Mouse (Mus musculus) thymus, postnatal 0 days (tissue): Measurements from ENCODE around the gene Tdg. TPM values are rescaled to one million over a fixed set of nuclear protein-coding genes. Genes with fewer than 3 reads are reported as not detected.
A peak's percentile ranks its signal among the peaks of the same experiment; 100 is the strongest.
"Not testable (repeated sequence)": the region's sequence is repeated elsewhere in the genome, so short reads cannot be mapped to it uniquely, and the experiment has no call there.

ENCODE experiments used
- DNase-seq: peaks from one replicate; pipeline ENCODE4 v3.0.0-alpha.2; 2015; ENCODE audit warnings: low spot score
- polyA plus RNA-seq: library from polyadenylated mRNA; unstranded; fragments of >200 nt; fragmentation: Nextera tagmentation; extraction: Ambion mirVana; gene quantifications from 2 replicates; pipeline ENCODE4 v1.2.1, GENCODE M21; 2015

Gene Tdg
- polyA plus RNA-seq: 119 TPM in 2 replicates

GRCm38 (mm10) chr10:82629586-82630255 is at the start of gene Tdg:
Gene Tdg (plus strand): TSS chr10:82629828.
- DNase-seq: peak; percentile 96

- DNase-seq: not testable (repeated sequence)
Observed at GRCm38 (mm10) chr10:82589673-82590072, 40.0 kb upstream of the Tdg start.

DNA sequence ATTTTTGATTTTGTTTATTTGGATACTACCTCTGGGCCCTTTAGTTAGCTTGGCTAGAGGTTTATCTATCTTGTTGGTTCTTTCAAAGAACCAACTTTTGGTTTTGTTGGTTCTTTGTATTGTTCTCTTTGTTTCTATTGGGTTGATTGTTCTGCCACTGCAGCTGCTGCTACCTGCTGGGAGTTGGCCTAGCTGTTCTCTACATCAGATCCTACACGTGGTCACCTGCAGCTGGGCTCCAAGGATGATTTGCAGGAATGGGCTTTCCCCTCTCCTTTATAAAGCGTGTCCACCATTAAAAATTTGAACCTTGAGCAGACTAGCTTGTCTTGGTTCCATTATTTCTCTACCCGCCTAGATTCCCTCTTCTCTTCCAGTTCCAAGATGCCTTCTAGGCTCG is 35.2 kb upstream of the Tdg start:
- DNase-seq: not testable (repeated sequence)

DNA sequence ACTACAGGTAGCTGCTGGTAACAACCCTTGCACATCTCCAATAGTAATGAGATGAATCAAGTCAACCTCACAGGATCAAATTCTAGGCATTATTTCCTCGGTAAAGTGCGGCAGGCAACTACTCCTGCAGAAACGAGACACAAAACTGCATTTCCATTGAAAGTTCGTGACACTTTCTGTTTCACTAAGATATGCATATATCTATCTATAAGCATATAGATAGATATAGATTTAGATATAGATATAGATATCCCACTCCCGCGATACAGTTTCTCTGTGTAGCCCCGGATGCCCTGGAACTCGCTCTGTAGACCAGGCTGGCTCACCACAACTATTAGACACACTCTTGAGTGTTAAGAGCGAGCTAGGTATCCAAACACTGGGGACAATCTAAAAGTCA is 7.4 kb upstream of the Tdg start:
- peak; percentile 7 for DNase-seq

GRCm38 (mm10) chr10:82622671-82623552 is 6.7 kb upstream of the Tdg start, which contains the start of gene 1190007I07Rik:
Gene 1190007I07Rik (minus strand): TSS chr10:82623228.
- DNase-seq: peak; percentile 91

- not testable (repeated sequence) for DNase-seq
Observed at GRCm38 (mm10) chr10:82623553-82623932, 6.1 kb upstream of the Tdg start.

DNA sequence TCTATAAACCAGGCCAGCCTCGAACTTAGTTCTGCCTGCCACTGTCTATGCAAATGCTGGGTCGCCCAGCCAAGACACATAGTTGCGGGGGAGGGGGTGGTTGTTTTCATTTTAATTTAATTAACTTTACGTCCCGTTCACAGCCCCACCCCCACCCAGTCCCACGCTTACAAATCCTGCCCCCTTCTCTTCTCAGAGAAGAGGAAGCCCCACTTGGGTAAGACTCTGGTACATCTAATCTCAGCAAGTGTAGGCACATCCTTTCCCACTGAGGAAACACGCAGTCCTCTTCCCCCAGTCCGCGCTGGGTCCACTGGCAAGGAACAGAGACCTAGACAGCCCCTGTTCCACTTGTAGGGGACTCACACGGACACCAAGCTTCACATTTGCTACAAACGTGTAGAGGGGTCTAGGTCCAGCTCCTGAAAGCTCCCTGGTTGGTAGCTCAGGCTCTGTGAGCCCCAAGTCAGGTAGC is 480 bp upstream of the Tdg start:
- DNase-seq: no peak

DNA sequence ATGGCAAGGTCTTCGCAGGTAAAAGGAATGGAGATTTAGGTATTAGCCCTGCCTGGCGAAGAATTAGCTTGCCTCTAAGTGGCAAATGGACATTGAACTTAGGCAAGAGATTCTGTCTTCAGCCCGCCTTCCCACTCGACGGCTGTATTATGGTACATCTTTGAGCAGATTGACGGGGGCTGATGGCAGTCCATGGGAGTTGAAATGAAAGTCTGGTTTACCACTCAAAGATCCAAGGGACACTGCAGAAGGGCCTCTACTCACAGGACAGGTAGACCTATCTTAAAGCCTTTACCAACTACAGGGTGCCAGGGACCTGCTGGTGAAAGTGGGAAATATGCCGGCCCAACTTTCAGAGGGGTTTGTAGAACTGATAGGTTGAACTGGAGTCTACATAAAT is 869 bp downstream of the Tdg start:
- peak; percentile 7 for DNase-seq

- DNase-seq: no peak
Observed at GRCm38 (mm10) chr10:82631133-82631532, 1.5 kb downstream of the Tdg start.

- DNase-seq: no peak
Observed at GRCm38 (mm10) chr10:82632496-82633280, 3.1 kb downstream of the Tdg start.

DNA sequence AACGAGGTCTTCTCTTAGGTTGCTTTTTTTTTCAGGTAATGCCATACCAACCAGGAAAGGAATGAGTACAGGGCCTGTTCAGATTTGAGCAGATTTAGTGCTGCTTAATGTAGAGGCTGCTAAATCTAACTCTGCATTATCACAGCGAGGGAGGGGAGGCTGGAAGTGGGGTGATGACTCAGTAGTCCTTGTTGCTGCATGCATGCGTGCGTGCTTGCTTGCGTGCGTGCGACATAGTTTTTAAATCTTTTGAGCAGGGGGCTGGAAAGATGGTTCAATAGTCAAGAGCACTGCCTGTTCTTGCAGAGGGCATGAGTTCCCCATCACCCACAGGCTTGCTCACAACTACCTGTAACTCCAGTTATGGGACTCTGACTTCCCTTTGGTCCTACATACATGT is 4.7 kb downstream of the Tdg start:
- DNase-seq: no peak

DNA sequence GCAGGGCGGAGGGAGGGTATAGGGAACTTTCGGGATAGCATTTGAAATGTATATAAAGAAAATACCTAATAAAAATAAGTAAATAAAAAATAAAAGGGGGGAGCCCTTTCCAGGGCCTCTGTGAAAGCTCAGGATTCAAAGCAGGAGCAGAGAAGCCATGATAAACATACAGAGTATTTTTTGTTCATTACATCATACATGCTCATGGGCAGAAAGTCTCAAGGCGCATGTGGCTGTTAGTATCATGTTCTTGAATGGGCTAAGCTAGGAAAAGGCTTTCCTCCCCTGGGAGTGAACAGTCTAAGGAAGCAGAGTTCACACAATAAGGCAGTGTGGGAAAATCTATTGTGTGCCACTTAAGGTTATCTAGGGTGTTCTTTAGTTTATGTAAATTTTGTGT is 6.7 kb downstream of the Tdg start:
- DNase-seq: no peak

- no peak for DNase-seq
Observed at GRCm38 (mm10) chr10:82639032-82639698, 9.5 kb downstream of the Tdg start.

GRCm38 (mm10) chr10:82641481-82641880 is 11.9 kb downstream of the Tdg start:
- DNase-seq: no peak

DNA sequence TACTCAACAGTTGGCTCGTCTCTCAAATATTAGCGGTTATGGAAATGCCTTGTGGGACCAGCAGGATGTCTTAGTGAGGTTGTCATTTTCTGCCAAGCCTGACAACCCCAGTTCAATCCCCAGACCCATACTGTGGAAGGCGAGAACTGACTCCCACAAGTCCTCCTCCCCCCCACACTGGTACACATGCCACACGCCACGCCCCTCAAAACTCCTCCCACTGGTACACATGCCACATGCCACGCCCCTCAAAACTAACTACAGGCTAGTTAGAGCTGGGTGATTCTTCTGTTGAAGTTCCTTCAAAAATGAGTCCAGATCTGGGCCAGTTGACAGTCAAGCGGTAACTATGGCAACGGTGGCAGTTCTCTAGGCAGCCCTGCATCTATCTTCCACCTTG is 16.5 kb downstream of the Tdg start:
- DNase-seq: no peak

GRCm38 (mm10) chr10:82647205-82647811 is 17.7 kb downstream of the Tdg start:
- no peak for DNase-seq

DNA sequence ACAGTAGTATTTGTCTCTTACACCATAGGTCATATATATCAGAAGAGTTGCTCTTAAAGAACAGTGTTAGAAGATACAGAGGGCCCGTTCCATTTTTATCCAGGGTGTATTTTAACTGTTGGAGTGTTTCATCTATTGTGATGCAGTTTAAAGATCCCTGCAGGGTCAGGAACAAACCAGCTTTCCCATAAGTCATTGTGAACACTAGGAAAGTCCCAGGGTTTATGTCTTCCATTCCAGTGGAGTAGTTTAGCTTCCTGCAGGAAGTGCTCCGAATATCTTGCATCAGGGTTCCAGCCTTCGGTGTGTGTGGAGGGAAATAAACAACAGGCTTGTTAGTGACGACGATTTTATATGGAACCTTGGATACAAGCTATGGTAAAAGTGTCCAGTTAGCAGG is 21.6 kb downstream of the Tdg start:
- DNase-seq: no peak

DNA sequence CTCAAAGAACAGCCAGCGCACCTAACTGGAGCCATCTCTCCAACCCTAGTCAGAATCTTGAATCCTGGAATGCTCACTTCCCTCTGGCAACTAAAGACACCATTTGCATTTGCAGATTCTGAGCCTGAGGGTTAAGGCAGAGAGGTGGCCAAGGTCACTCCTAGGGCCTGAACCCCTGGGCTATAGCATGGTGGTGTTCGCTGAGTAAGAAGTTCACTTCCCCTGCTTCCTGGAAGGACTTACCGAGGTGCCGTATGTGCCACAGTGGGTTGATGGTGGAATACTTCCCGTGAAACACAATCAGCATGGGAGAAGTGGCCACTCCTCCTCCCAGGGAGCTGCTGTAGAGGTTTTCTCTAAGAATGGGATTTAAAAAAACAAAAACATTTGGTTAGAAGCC is 23.0 kb downstream of the Tdg start:
- no peak for DNase-seq

GRCm38 (mm10) chr10:82654581-82654980 is 25.0 kb downstream of the Tdg start:
- DNase-seq: no peak

GRCm38 (mm10) chr10:82661820-82662219 is 32.2 kb downstream of the Tdg start:
- peak; percentile 7 for DNase-seq
